Mouse (Mus musculus): ENCODE results near the gene Gm6902.
"Not testable (repeated sequence)": the region's sequence is repeated elsewhere in the genome, so short reads cannot be mapped to it uniquely, and the experiment has no call there.

Gm6902 gene

GRCm38 (mm10) chr7:23278800-23279199, at the start of gene Gm6902:
Gene Gm6902, minus strand, starts transcription at chr7:23278900.
- not testable (repeated sequence) for DNase-seq (ENCODE audit: low spot score in 2 of 2)

- DNase-seq (ENCODE audit: low spot score in 2 of 2), result not testable (repeated sequence)
Measured at GRCm38 (mm10) chr7:23300892-23301291, 22.2 kb upstream of the Gm6902 start, which contains the start of gene Nlrp4e. Gene Nlrp4e, plus strand, starts transcription at chr7:23301192.

GRCm38 (mm10) chr7:23251582-23251981, 27.1 kb downstream of the Gm6902 start, which contains the start of gene Vmn1r166:
Gene Vmn1r166, minus strand, starts transcription at chr7:23251682.
- DNase-seq (ENCODE audit: low spot score in 2 of 2), result not testable (repeated sequence)
